Mouse (Mus musculus) ES-Bruce4 (cell line): Measurements from ENCODE around the gene Gjb2.

Experiments used
- CTCF ChIP-seq: IDR thresholded peaks from one replicate; pipeline ENCODE4 v1.8.1; 2011; ENCODE audit warnings: low read depth, low read length
- EP300 ChIP-seq: IDR thresholded peaks from 2 replicates; pipeline ENCODE4 v1.6.1; 2011; ENCODE audit warnings: low read depth, low read length; ENCODE audit not compliant: insufficient read depth
- POLR2A ChIP-seq: IDR thresholded peaks from one replicate; pipeline ENCODE4 v1.8.1; 2011; ENCODE audit warnings: low read length; ENCODE audit not compliant: insufficient read depth

DNA sequence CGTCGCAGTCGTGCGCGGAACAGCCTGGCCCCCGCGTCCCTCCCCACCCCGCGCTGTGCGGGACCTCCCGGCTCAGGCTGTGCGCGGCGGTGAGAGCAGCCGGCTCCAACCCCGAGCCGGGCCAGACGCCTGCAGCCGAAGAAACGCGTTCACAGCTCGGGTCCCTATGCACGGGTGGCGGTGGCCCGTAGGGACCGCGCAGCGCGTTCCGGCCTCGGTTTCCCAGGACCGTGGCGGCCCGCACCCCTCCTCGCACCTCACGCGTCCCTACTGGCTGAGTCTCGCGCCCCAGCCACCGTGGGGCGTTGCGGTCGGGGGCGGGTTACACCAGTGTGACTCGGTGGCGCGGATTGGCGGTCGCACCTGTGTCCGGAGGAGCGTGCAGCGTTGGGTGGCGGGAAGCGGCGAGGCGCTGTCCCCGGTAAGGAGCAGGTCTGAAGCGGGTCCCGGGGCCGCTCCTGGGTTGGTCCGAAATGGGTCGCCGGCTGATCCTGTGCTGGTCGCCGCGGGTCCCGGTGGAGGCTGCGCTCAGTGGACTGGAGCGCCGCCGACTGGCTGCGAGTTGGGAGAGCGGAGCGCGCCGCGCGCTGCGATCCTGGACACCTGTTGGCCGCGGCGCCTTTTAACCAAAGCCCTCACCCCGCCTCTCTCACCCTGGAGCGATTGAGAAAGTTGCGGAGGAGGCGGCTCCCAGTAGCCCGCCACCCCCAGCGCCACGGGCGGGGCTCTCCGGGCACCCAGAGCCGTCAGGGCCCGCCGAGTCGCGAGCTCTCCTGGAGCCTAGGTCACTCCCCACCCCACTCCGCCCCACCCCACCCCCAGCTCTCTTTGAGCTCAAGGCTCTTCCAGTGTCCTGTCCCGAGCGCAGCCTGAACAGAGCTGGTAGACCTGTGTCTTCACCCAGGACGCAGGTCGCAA lies at the start of gene Gjb2:
- peak; percentile 20 for TF ChIP-seq CTCF
- TF ChIP-seq POLR2A = no peak
- TF ChIP-seq EP300 = no peak
